ENCODE assay signal across 13 mouse cellular contexts in genomic region chr5:89778610-89779009, GRCm38 (mm10).
DNase-seq lines count a peak whose midpoint lies in the region; ATAC-seq and TF ChIP-seq lines count a peak whose summit lies in the region.
"Had no signal": no experiment of that assay in that cellular context is flagged by ENCODE, and none has a peak within 500 bp of the region (broad histone marks: within the 10 kb centered on the region; RNA-seq: fewer than 3 reads in every experiment).

No protein-coding gene starts in this region.

- peaks cover 9% of the 10 kb centered on the region; the same call in 1 of the 2 replicates for H3K4me1 ChIP-seq in embryonic facial prominence, embryonic 12.5 days
- peaks cover 4% of the 10 kb centered on the region; the same call in 1 of the 2 replicates for H3K4me1 ChIP-seq in embryonic facial prominence, embryonic 10.5 days
- H3K4me1 ChIP-seq in hindbrain, postnatal 0 days (ENCODE audit: insufficient read depth, low read length), result no peaks in the 10 kb centered on the region
- no peaks in the 10 kb centered on the region for H3K4me1 ChIP-seq in hindbrain, embryonic 10.5 days (replicated peaks)

- H3K4me3 ChIP-seq in embryonic facial prominence, embryonic 12.5 days, result no peak overlapping the region
- H3K4me3 ChIP-seq in embryonic facial prominence, embryonic 10.5 days, result no peak overlapping the region
- H3K4me3 ChIP-seq in hindbrain, postnatal 0 days (ENCODE audit: low read length), result no peak overlapping the region
- H3K4me3 ChIP-seq in hindbrain, embryonic 10.5 days, result no peak overlapping the region
- H3K4me3 ChIP-seq: erythroblast, embryonic 14.5 days; heart, adult 2 months had no signal

- H3K4me2 ChIP-seq in embryonic facial prominence, embryonic 12.5 days (replicated peaks), result no peak overlapping the region
- H3K4me2 ChIP-seq in hindbrain, postnatal 0 days (ENCODE audit: low read depth, low read length), result no peak overlapping the region
- H3K4me2 ChIP-seq: liver, embryonic 11.5 days had no signal

- H3K9me3 ChIP-seq in embryonic facial prominence, embryonic 12.5 days, result no peaks in the 10 kb centered on the region
- no peaks in the 10 kb centered on the region for H3K9me3 ChIP-seq in embryonic facial prominence, embryonic 10.5 days
- no peaks in the 10 kb centered on the region for H3K9me3 ChIP-seq in hindbrain, postnatal 0 days (ENCODE audit: low read length)
- H3K9me3 ChIP-seq in hindbrain, embryonic 10.5 days, result no peaks in the 10 kb centered on the region

- H3K9ac ChIP-seq in embryonic facial prominence, embryonic 12.5 days, result no peak overlapping the region
- H3K9ac ChIP-seq in hindbrain, postnatal 0 days (replicated peaks; ENCODE audit: low read length), result no peak overlapping the region

- no peaks in the 10 kb centered on the region for H3K27me3 ChIP-seq in embryonic facial prominence, embryonic 12.5 days
- H3K27me3 ChIP-seq in embryonic facial prominence, embryonic 10.5 days (replicated peaks; ENCODE audit: low read depth, poor library complexity, severe bottlenecking), result no peaks in the 10 kb centered on the region
- no peaks in the 10 kb centered on the region for H3K27me3 ChIP-seq in hindbrain, postnatal 0 days (ENCODE audit: insufficient read depth, low read length)
- H3K27me3 ChIP-seq in hindbrain, embryonic 10.5 days (ENCODE audit: insufficient read depth, poor library complexity, severe bottlenecking), result no peaks in the 10 kb centered on the region

- no peaks in the 10 kb centered on the region for H3K36me3 ChIP-seq in embryonic facial prominence, embryonic 12.5 days
- H3K36me3 ChIP-seq in embryonic facial prominence, embryonic 10.5 days (replicated peaks), result no peaks in the 10 kb centered on the region
- H3K36me3 ChIP-seq in hindbrain, postnatal 0 days (ENCODE audit: insufficient read depth, low read length), result no peaks in the 10 kb centered on the region
- H3K36me3 ChIP-seq in hindbrain, embryonic 10.5 days, result no peaks in the 10 kb centered on the region

- no peak overlapping the region for H3K27ac ChIP-seq in embryonic facial prominence, embryonic 12.5 days
- H3K27ac ChIP-seq in embryonic facial prominence, embryonic 10.5 days (replicated peaks), result no peak overlapping the region
- no peak overlapping the region for H3K27ac ChIP-seq in hindbrain, postnatal 0 days
- no peak overlapping the region for H3K27ac ChIP-seq in hindbrain, embryonic 10.5 days
- H3K27ac ChIP-seq: heart, adult 2 months; macrophage had no signal

- ATAC-seq in embryonic facial prominence, embryonic 12.5 days (ENCODE audit: insufficient number of reproducible peaks, insufficient read depth, low FRiP score, low TSS enrichment), result peak; percentile 64; the same call in 1 of the 2 replicates
- peak; percentile 43; the same call in 1 of the 2 replicates for ATAC-seq in hindbrain, postnatal 0 days

- WGBS in embryonic facial prominence, embryonic 12.5 days, result 33% methylated on average over 2 of the region's 2 CpGs
- WGBS in embryonic facial prominence, embryonic 10.5 days, result 57% methylated on average over 2 of the region's 2 CpGs
- 17% methylated on average over 2 of the region's 2 CpGs for WGBS in hindbrain, postnatal 0 days
- 77% methylated on average over 2 of the region's 2 CpGs for WGBS in hindbrain, embryonic 10.5 days

- TF ChIP-seq CTCF in hindbrain, postnatal 0 days (IDR thresholded peaks at IDR 0.05; ENCODE audit: low read depth), result no peak

- DNase-seq in embryonic facial prominence, embryonic 10.5 days (ENCODE audit: low spot score), result no peak
- peak; percentile 34 for DNase-seq in hindbrain, postnatal 0 days (ENCODE audit: low spot score)
- DNase-seq in hindbrain, embryonic 10.5 days (ENCODE audit: low spot score), result no peak
- DNase-seq in ovary, postnatal 14 days (ENCODE audit: low spot score), result peak; percentile 1
- no peak for DNase-seq in ovary, postnatal 36 days (ENCODE audit: low spot score)
- DNase-seq in heart, postnatal 4 days, result peak; percentile 40
- DNase-seq in retina, postnatal 1 day, result no peak
- DNase-seq: thymus, postnatal 4 days had no signal

Comparison
In these comparisons a context has a peak if more than half of its experiments do, and no peak if none do; other contexts are left out.
1. DNase-seq: peak in hindbrain, postnatal 0 days (single experiment), ovary, postnatal 14 days (single experiment) and heart, postnatal 4 days (single experiment); none in embryonic facial prominence, embryonic 10.5 days (single experiment), hindbrain, embryonic 10.5 days (single experiment), ovary, postnatal 36 days (single experiment) and retina, postnatal 1 day (single experiment).